Mouse (Mus musculus) CH12.LX (cell line): ENCODE data around the gene Entpd1. TPM values are rescaled to one million over a fixed set of nuclear protein-coding genes. Genes with fewer than 3 reads are reported as not detected.
A peak's percentile ranks its signal among the peaks of the same experiment; 100 is the strongest.

Experiments used
- DNase-seq: peaks from one replicate; pipeline ENCODE4 v3.0.0-alpha.2; 2013; ENCODE audit errors: extremely low read depth
- H3K27ac ChIP-seq: 2 replicates; pipeline ENCODE4 v1.5.1; 2012; ENCODE audit warnings: low read depth, mild to moderate bottlenecking, control low read depth, moderate library complexity; ENCODE audit not compliant: insufficient read depth
- H3K27me3 ChIP-seq: replicated peaks from 2 replicates; pipeline ENCODE3; 2012; ENCODE audit warnings: inconsistent platforms
- H3K36me3 ChIP-seq, 2 experiments: replicated peaks in 1 of 2; 2 replicates each; pipeline versions ENCODE3 to v1.6.1; 2012; ENCODE audit warnings: inconsistent platforms in 1 of 2, low read length in 1 of 2, mild to moderate bottlenecking in 1 of 2, mixed read lengths in 1 of 2, moderate library complexity in 1 of 2; ENCODE audit not compliant: control insufficient read depth in 1 of 2, insufficient read depth in 1 of 2
- H3K4me1 ChIP-seq, 2 experiments: 2 replicates each; pipeline ENCODE4 v1.6.1; 2012; ENCODE audit warnings: inconsistent platforms in 1 of 2, moderate library complexity in 1 of 2; ENCODE audit not compliant: insufficient read depth in 2 of 2, control insufficient read depth in 1 of 2
- H3K4me2 ChIP-seq: 2 replicates; pipeline ENCODE4 v1.6.1; 2012; ENCODE audit warnings: low read depth, mild to moderate bottlenecking, control low read depth; ENCODE audit not compliant: poor library complexity, insufficient read depth, severe bottlenecking
- H3K4me3 ChIP-seq, 3 experiments: fragments of 150-350 bp in 1 of 3; sonication (generic) in 1 of 3; replicated peaks in 1 of 3; 2 replicates each; pipeline versions ENCODE3 to v1.5.1; 2011 to 2012; ENCODE audit warnings: low read depth in 2 of 3, low read length in 2 of 3, mild to moderate bottlenecking in 2 of 3, moderate library complexity in 2 of 3, control low read depth in 1 of 3, improper control_type of control experiment in 1 of 3, inconsistent platforms in 1 of 3, mixed read lengths in 1 of 3; ENCODE audit not compliant: poor library complexity in 1 of 3
- H3K79me2 ChIP-seq: replicated peaks from 2 replicates; pipeline ENCODE4 v1.6.1; 2012; ENCODE audit warnings: mild to moderate bottlenecking, moderate library complexity; ENCODE audit not compliant: control insufficient read depth, poor library complexity, insufficient read depth, severe bottlenecking; ENCODE audit errors: extremely low read depth
- H3K9ac ChIP-seq: 2 replicates; pipeline ENCODE4 v1.6.1; 2012; ENCODE audit warnings: low read depth, mild to moderate bottlenecking, control low read depth, moderate library complexity; ENCODE audit not compliant: insufficient read depth
- H3K9me3 ChIP-seq: replicated peaks from 2 replicates; pipeline ENCODE3; 2012; ENCODE audit warnings: low read length, inconsistent platforms, mixed read lengths
- CHD1 ChIP-seq: IDR thresholded peaks from 2 replicates; pipeline ENCODE4 v1.6.1; 2012; ENCODE audit warnings: low read depth, low read length, improper control_type of control experiment, inconsistent platforms
- CHD2 ChIP-seq: IDR thresholded peaks from 2 replicates; pipeline ENCODE4 v1.6.1; 2011; ENCODE audit warnings: low read length, improper control_type of control experiment
- CTCF ChIP-seq, 2 experiments: IDR thresholded peaks in 1 of 2; conservative IDR thresholded peaks in 1 of 2; 2 replicates each; pipeline ENCODE4 v1.5.1; 2011 to 2012; ENCODE audit warnings: low read depth in 2 of 2, low read length in 2 of 2, improper control_type of control experiment in 1 of 2, inconsistent platforms in 1 of 2, mild to moderate bottlenecking in 1 of 2, moderate library complexity in 1 of 2
- E2F4 ChIP-seq: IDR thresholded peaks from 2 replicates; pipeline ENCODE4 v1.6.1; 2011; ENCODE audit warnings: low read depth, low read length, improper control_type of control experiment; ENCODE audit not compliant: insufficient replicate concordance
- ELF1 ChIP-seq: IDR thresholded peaks from 2 replicates; pipeline ENCODE4 v1.6.1; 2014; ENCODE audit warnings: low read depth, mild to moderate bottlenecking, inconsistent platforms, low read length, improper control_type of control experiment
- EP300 ChIP-seq: IDR thresholded peaks from 2 replicates; pipeline ENCODE4 v1.6.1; 2011; ENCODE audit warnings: low read length, improper control_type of control experiment
- ETS1 ChIP-seq: conservative IDR thresholded peaks from 2 replicates; pipeline ENCODE4 v1.6.1; 2012; ENCODE audit warnings: low read depth, mild to moderate bottlenecking, inconsistent platforms, low read length, improper control_type of control experiment, moderate library complexity
- GABPA ChIP-seq: IDR thresholded peaks from 2 replicates; pipeline ENCODE4 v1.6.1; 2012; ENCODE audit warnings: low read depth, low read length, improper control_type of control experiment, inconsistent platforms; ENCODE audit not compliant: insufficient replicate concordance
- HCFC1 ChIP-seq: IDR thresholded peaks from 2 replicates; pipeline ENCODE4 v1.6.1; 2012; ENCODE audit warnings: low read depth, mild to moderate bottlenecking, inconsistent platforms, low read length, improper control_type of control experiment
- IRF4 ChIP-seq: IDR thresholded peaks from 2 replicates; pipeline ENCODE4 v1.6.1; 2014; ENCODE audit warnings: low read depth, mild to moderate bottlenecking, inconsistent platforms, low read length, improper control_type of control experiment
- JUN ChIP-seq: IDR thresholded peaks from 2 replicates; pipeline ENCODE4 v1.6.1; 2011; ENCODE audit warnings: low read depth, mild to moderate bottlenecking, low read length, improper control_type of control experiment, moderate library complexity; ENCODE audit not compliant: insufficient read depth
- JUND ChIP-seq: conservative IDR thresholded peaks from 2 replicates; pipeline ENCODE4 v1.6.1; 2011; ENCODE audit warnings: low read depth, low read length, improper control_type of control experiment
- MAX ChIP-seq: IDR thresholded peaks from 2 replicates; pipeline ENCODE4 v1.6.1; 2011; ENCODE audit warnings: low read length, improper control_type of control experiment
- MEF2A ChIP-seq: IDR thresholded peaks from 2 replicates; pipeline ENCODE4 v1.6.1; 2014; ENCODE audit warnings: low read depth, mild to moderate bottlenecking, inconsistent platforms, low read length, improper control_type of control experiment, borderline replicate concordance
- MXI1 ChIP-seq: IDR thresholded peaks from 2 replicates; pipeline ENCODE4 v1.6.1; 2011; ENCODE audit warnings: mild to moderate bottlenecking, low read depth, low read length, improper control_type of control experiment
- MYC ChIP-seq: IDR thresholded peaks from 2 replicates; pipeline ENCODE4 v1.6.1; 2011; ENCODE audit warnings: low read depth, mild to moderate bottlenecking, improper control_type of control experiment, low read length
- POLR2A ChIP-seq: IDR thresholded peaks from 2 replicates; pipeline ENCODE4 v1.6.1; 2011; ENCODE audit warnings: low read depth, mild to moderate bottlenecking, improper control_type of control experiment, low read length
- RAD21 ChIP-seq: IDR thresholded peaks from 2 replicates; pipeline ENCODE4 v1.6.1; 2011; ENCODE audit warnings: low read depth, mild to moderate bottlenecking, low read length, improper control_type of control experiment, moderate library complexity
- SIN3A ChIP-seq: IDR thresholded peaks from 2 replicates; pipeline ENCODE4 v1.6.1; 2012; ENCODE audit warnings: low read length, improper control_type of control experiment, inconsistent platforms
- SMC3 ChIP-seq: IDR thresholded peaks from 2 replicates; pipeline ENCODE4 v1.6.1; 2011; ENCODE audit warnings: low read depth, low read length, improper control_type of control experiment
- TBP ChIP-seq: conservative IDR thresholded peaks from 2 replicates; pipeline ENCODE4 v1.6.1; 2011; ENCODE audit warnings: low read depth, low read length, improper control_type of control experiment
- TCF12 ChIP-seq: IDR thresholded peaks from 2 replicates; pipeline ENCODE4 v1.6.1; 2014; ENCODE audit warnings: low read depth, mild to moderate bottlenecking, inconsistent platforms, low read length, improper control_type of control experiment
- UBTF ChIP-seq: IDR thresholded peaks from 2 replicates; pipeline ENCODE4 v1.6.1; 2012; ENCODE audit warnings: low read depth, mild to moderate bottlenecking, inconsistent platforms, low read length, improper control_type of control experiment, moderate library complexity
- USF1 ChIP-seq: IDR thresholded peaks from 2 replicates; pipeline ENCODE4 v1.6.1; 2014; ENCODE audit warnings: low read depth, mild to moderate bottlenecking, inconsistent platforms, low read length, improper control_type of control experiment
- USF2 ChIP-seq: conservative IDR thresholded peaks from 2 replicates; pipeline ENCODE4 v1.6.1; 2011; ENCODE audit warnings: low read depth, low read length, improper control_type of control experiment
- ZC3H11A ChIP-seq: IDR thresholded peaks from 2 replicates; pipeline ENCODE4 v1.6.1; 2012; ENCODE audit warnings: low read depth, mild to moderate bottlenecking, inconsistent platforms, low read length, improper control_type of control experiment
- ZNF384 ChIP-seq: IDR thresholded peaks from 2 replicates; pipeline ENCODE4 v1.6.1; 2012; ENCODE audit warnings: low read depth, low read length, improper control_type of control experiment, inconsistent platforms
- dilution Hi-C: fragments of 300-500 bp; cut with MboI; formaldehyde crosslinking; loops from 2 replicates; pipeline ENCODE4 v1.14.3; 2020; ENCODE audit warnings: low sequenced_read_pairs; ENCODE audit not compliant: extremely low pct_unique_long_range_greater_than_20kb, extremely low pct_ligation_motif_present
- in situ Hi-C: fragments of 300-500 bp; cut with MboI; formaldehyde crosslinking; loops from 3 replicates; pipeline ENCODE4 v1.14.3; 2019; ENCODE audit warnings: low sequenced_read_pairs, low pct_ligation_motif_present, low pct_unique_long_range_greater_than_20kb, mixed read lengths
- polyA plus RNA-seq: library from polyadenylated mRNA; unstranded; fragments of >175 nt; gene quantifications from 2 replicates; pipeline ENCODE4 v1.2.1, GENCODE M21; 2012; ENCODE audit warnings: low read depth; ENCODE audit not compliant: insufficient read length
- total RNA-seq, 2 experiments: library from RNA; depleted of rRNA; stranded (reverse); fragments of 300-350 nt in 1 of 2; fragments of >200 nt in 1 of 2; gene quantifications; 2 replicates each; pipeline ENCODE4 v1.2.3; 2012 to 2014

Entpd1 gene
- total and polyA plus RNA-seq, 3 experiments: 14.7 to 21.2 (median 19.5) TPM

DNA sequence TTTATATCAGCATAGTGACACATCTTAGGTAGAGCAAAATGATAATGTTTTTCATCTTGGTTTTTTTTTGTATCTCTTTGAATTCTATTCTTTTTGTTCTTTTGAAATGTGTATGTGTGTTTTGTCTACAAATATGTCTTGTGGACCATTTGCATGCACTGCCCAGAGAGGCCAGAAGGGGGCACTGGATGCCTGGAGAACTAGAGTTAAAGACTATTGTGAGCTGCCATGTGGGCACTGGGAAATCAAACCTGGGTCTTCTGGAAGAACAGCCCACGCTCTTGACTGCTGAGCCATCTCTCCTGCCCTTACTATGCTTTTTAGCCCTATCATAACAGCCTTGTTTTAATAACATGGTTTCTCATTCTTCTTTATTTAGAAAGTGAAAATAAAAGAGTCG lies 142.1 kb downstream of the Entpd1 start:
- Histone ChIP-seq H3K4me1 (peaks cover 3 to 5% of the 10 kb centered on the region in 2 experiments; a peak in 3 of 4 replicates), H3K27ac (no peak overlapping the region), H3K79me2 (no peaks in the 10 kb centered on the region), H3K9ac (no peak overlapping the region), H3K4me3 (no peak overlapping the region), H3K36me3 (no peaks in the 10 kb centered on the region), H3K4me2 (no peak overlapping the region), H3K27me3 (no peaks in the 10 kb centered on the region), H3K9me3 (no peaks in the 10 kb centered on the region)
- DNase-seq: peak; percentile 75
- dilution Hi-C loops: no loop called here
- in situ Hi-C loops: loop anchor here (25.0 kb wide), 1 partner anchor 283 kb away; the partner anchor contains the start of gene Dntt
- TF ChIP-seq CTCF (conservative IDR thresholded peaks at IDR 0.05 in 1 of 2, IDR thresholded peaks at IDR 0.05 in 1 of 2; ENCODE audit: low read depth in 2 of 2, low read length in 2 of 2) (peak; percentile 40 to 91), ELF1 (0 out of 2 replicates have a peak, but pooled peaks have one; percentile 10), MAX (peak; percentile 70), RAD21 (peak; percentile 96), ZNF384 (no peak), E2F4 (no peak), ZC3H11A (peak; percentile 39), TCF12 (no peak), IRF4 (peak; percentile 52; the same call in 1 of the 2 replicates), JUND (0 out of 2 replicates have a peak, but pooled peaks have one; percentile 19), USF1 (no peak), MXI1 (peak; percentile 83), USF2 (no peak), JUN (no peak; the same call in 1 of the 2 replicates), POLR2A (no peak), UBTF (no peak), SIN3A (peak; percentile 59; the same call in 1 of the 2 replicates), ETS1 (no peak), MYC (peak; percentile 96), SMC3 (peak; percentile 87)

DNA sequence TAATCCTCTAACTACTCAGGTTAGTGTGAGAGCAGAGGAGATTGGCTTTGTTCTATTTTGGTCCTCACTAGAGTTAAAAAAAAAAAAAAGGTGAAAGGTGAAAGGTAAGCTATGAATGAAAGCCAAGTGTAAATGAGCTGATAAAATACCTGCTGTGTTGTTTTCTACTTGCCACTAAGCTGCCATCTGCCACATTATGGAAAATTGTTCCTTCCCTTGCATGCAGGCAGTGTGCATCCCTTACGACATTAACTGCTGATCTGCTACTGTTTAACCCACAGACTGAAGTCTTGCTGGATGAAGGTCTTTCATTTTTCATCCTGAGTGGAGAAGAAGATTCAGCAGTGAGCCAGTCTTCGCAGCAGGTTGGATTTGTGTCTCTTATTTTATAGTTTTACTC lies 147.9 kb downstream of the Entpd1 start:
- H3K4me2 ChIP-seq: no peak overlapping the region
- no peak for DNase-seq
- no peak overlapping the region for H3K9ac ChIP-seq
- in situ Hi-C loops (loop anchor here (25.0 kb wide), 1 partner anchor 277 kb away; the partner anchor contains the start of gene Dntt), dilution Hi-C loops (no loop called here)
- no peak overlapping the region for H3K4me3 ChIP-seq
- H3K4me1 ChIP-seq: peaks cover 3 to 5% of the 10 kb centered on the region in 2 experiments; a peak in 3 of 4 replicates
- H3K36me3 ChIP-seq: no peaks in the 10 kb centered on the region
- H3K9me3 ChIP-seq: no peaks in the 10 kb centered on the region
- no peaks in the 10 kb centered on the region for H3K79me2 ChIP-seq
- no peaks in the 10 kb centered on the region for H3K27me3 ChIP-seq
- H3K27ac ChIP-seq: no peak overlapping the region
- TF ChIP-seq MEF2A (no peak), TBP (no peak), USF2 (no peak), MXI1 (no peak), CHD1 (no peak), POLR2A (no peak), HCFC1 (no peak), GABPA (no peak), MAX (no peak), RAD21 (no peak), ETS1 (no peak), IRF4 (no peak), CHD2 (no peak), MYC (no peak), CTCF (conservative IDR thresholded peaks at IDR 0.05 in 1 of 2, IDR thresholded peaks at IDR 0.05 in 1 of 2; ENCODE audit: low read depth in 2 of 2, low read length in 2 of 2) (no peak), EP300 (no peak)
